Mouse (Mus musculus) hindbrain, embryonic 16.5 days (tissue): ENCODE results near the gene Polr2a. TPM values are rescaled to one million over a fixed set of nuclear protein-coding genes. Genes with fewer than 3 reads are reported as not detected.

Experiments used
- polyA plus RNA-seq: library from polyadenylated mRNA; unstranded; fragments of >200 nt; fragmentation: Nextera tagmentation; extraction: Ambion mirVana; gene quantifications from 2 replicates; pipeline ENCODE4 v1.2.1, GENCODE M21; 2015

Gene Polr2a
- polyA plus RNA-seq, 1 experiment from 2014 or later: 12.1 TPM

Other genes starting within 250 kb of the Polr2a start
- 3.0 and 4.0 TPM in 2 replicates for gene Dnah2, start 209.5 kb downstream of the Polr2a start, polyA plus RNA-seq
- 104 and 132 TPM in 2 replicates for gene Efnb3, start 198.4 kb downstream of the Polr2a start, polyA plus RNA-seq
- gene Wrap53, start 178.4 kb downstream of the Polr2a start, polyA plus RNA-seq: 18.2 and 20.1 TPM in 2 replicates
- gene Trp53, start 178.3 kb downstream of the Polr2a start, polyA plus RNA-seq: 47.9 and 57.9 TPM in 2 replicates
- gene Atp1b2, start 152.7 kb downstream of the Polr2a start, polyA plus RNA-seq: 105 and 117 TPM in 2 replicates
- gene Shbg, start 140.7 kb downstream of the Polr2a start, polyA plus RNA-seq: not detected in 2 replicates
- gene Sat2, start 136.6 kb downstream of the Polr2a start, polyA plus RNA-seq: 22.6 and 26.2 TPM in 2 replicates
- 32.1 and 34.6 TPM in 2 replicates for gene Fxr2, start 125.6 kb downstream of the Polr2a start, polyA plus RNA-seq
- not detected in 2 replicates for gene Sox15, start 103.3 kb downstream of the Polr2a start, polyA plus RNA-seq
- gene Mpdu1, start 96.0 kb downstream of the Polr2a start, polyA plus RNA-seq: 104 and 112 TPM in 2 replicates
- gene Cd68, start 92.5 kb downstream of the Polr2a start, polyA plus RNA-seq: 10.2 and 11.5 TPM in 2 replicates
- 382 and 471 TPM in 2 replicates for gene Eif4a1, start 86.2 kb downstream of the Polr2a start, polyA plus RNA-seq
- gene Senp3, start 76.6 kb downstream of the Polr2a start, polyA plus RNA-seq: 89.8 and 104 TPM in 2 replicates
- 0.53 and 0.77 TPM in 2 replicates for gene Tnfsf13, start 72.9 kb downstream of the Polr2a start, polyA plus RNA-seq
- gene Tnfsf12, start 62.8 kb downstream of the Polr2a start, polyA plus RNA-seq: 4.4 and 5.6 TPM in 2 replicates
- gene Tnfsfm13, start 62.5 kb downstream of the Polr2a start, polyA plus RNA-seq: 1.6 and 2.0 TPM in 2 replicates
- gene Slc35g3, start 3.3 kb upstream of the Polr2a start, polyA plus RNA-seq: 0.41 and 0.87 TPM in 2 replicates
- gene Zbtb4, start 7.3 kb upstream of the Polr2a start, polyA plus RNA-seq: 5.8 and 6.2 TPM in 2 replicates
- 1.4 and 2.9 TPM in 2 replicates for gene Chrnb1, start 37.3 kb upstream of the Polr2a start, polyA plus RNA-seq
- gene Fgf11, start 43.2 kb upstream of the Polr2a start, polyA plus RNA-seq: 6.7 and 7.2 TPM in 2 replicates
- gene Tmem102, start 47.0 kb upstream of the Polr2a start, polyA plus RNA-seq: 1.3 and 1.6 TPM in 2 replicates
- gene Gm39566, start 56.7 kb upstream of the Polr2a start, polyA plus RNA-seq: not detected in 2 replicates
- gene Spem2, start 59.8 kb upstream of the Polr2a start, polyA plus RNA-seq: not detected in 2 replicates
- 0.35 and 0.45 TPM in 2 replicates for gene Spem1, start 63.5 kb upstream of the Polr2a start, polyA plus RNA-seq
- gene Nlgn2, start 79.1 kb upstream of the Polr2a start, polyA plus RNA-seq: 19.1 and 22.4 TPM in 2 replicates
- 341 and 379 TPM in 2 replicates for gene Tmem256, start 79.9 kb upstream of the Polr2a start, polyA plus RNA-seq
- 37.3 and 48.6 TPM in 2 replicates for gene Plscr3, start 87.7 kb upstream of the Polr2a start, polyA plus RNA-seq
- gene Tnk1, start 100.1 kb upstream of the Polr2a start, polyA plus RNA-seq: 0.10 and 0.13 TPM in 2 replicates
- not detected in 2 replicates for gene Tmem95, start 119.4 kb upstream of the Polr2a start, polyA plus RNA-seq
- 2.2 and 3.2 TPM in 2 replicates for gene Kctd11, start 122.8 kb upstream of the Polr2a start, polyA plus RNA-seq
- gene Acap1, start 136.9 kb upstream of the Polr2a start, polyA plus RNA-seq: 0.13 and 0.25 TPM in 2 replicates
- 5.5 and 6.3 TPM in 2 replicates for gene 2810408A11Rik, start 142.3 kb upstream of the Polr2a start, polyA plus RNA-seq
- 17.8 and 19.0 TPM in 2 replicates for gene Neurl4, start 142.4 kb upstream of the Polr2a start, polyA plus RNA-seq
- gene Gps2, start 155.3 kb upstream of the Polr2a start, polyA plus RNA-seq: 55.2 and 65.7 TPM in 2 replicates
- 1,120 and 1,123 TPM in 2 replicates for gene Eif5a, start 163.3 kb upstream of the Polr2a start, polyA plus RNA-seq
- gene Ybx2, start 177.2 kb upstream of the Polr2a start, polyA plus RNA-seq: 5.7 and 6.2 TPM in 2 replicates
- gene Slc2a4, start 189.6 kb upstream of the Polr2a start, polyA plus RNA-seq: 4.7 and 5.8 TPM in 2 replicates
- 0.17 and 0.33 TPM in 2 replicates for gene Cldn7, start 206.1 kb upstream of the Polr2a start, polyA plus RNA-seq
- 26.9 and 27.4 TPM in 2 replicates for gene Ctdnep1, start 222.5 kb upstream of the Polr2a start, polyA plus RNA-seq
- 168 and 188 TPM in 2 replicates for gene Elp5, start 223.9 kb upstream of the Polr2a start, polyA plus RNA-seq
- 576 and 581 TPM in 2 replicates for gene Gabarap, start 232.5 kb upstream of the Polr2a start, polyA plus RNA-seq
- 54.2 and 55.4 TPM in 2 replicates for gene Phf23, start 237.1 kb upstream of the Polr2a start, polyA plus RNA-seq
- 21.0 and 25.4 TPM in 2 replicates for gene Dvl2, start 242.0 kb upstream of the Polr2a start, polyA plus RNA-seq